Mouse (Mus musculus) thymus, postnatal 14 days (tissue): ENCODE results near the gene Actn4.

Source experiments
- DNase-seq: peaks from one replicate; pipeline ENCODE4 v3.0.0; 2021

Actn4 gene

GRCm38 (mm10) chr7:28883039-28883438 lies 79.1 kb downstream of the Actn4 start:
- DNase-seq, result peak; percentile 51

DNA sequence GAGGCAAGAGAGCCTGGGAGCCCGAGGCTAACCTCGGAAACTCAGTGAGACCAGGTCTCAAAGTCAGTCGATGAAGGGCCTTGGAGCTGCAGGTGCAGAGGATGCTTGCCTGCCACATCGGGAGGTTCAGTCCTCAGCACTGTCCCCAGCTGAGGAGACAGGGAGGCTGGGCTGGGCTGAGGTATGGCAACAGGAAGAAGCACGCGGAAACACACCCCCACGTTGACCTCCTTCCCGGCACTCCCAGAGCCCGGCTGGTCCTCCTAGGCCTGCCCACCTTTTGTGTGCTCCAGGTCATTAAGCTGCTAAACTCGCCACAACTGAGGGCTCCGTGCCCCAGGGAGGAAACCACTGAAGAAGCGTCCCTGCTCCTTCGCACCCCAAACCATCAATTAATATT lies 80.9 kb downstream of the Actn4 start, which contains the start of gene Capn12:
Gene Capn12 (plus strand): TSS at position 224 of the 400 bp plus-strand sequence.
- peak; percentile 61 for DNase-seq

- no peak for DNase-seq
Observed at GRCm38 (mm10) chr7:28880554-28880953, 81.6 kb downstream of the Actn4 start.

DNA sequence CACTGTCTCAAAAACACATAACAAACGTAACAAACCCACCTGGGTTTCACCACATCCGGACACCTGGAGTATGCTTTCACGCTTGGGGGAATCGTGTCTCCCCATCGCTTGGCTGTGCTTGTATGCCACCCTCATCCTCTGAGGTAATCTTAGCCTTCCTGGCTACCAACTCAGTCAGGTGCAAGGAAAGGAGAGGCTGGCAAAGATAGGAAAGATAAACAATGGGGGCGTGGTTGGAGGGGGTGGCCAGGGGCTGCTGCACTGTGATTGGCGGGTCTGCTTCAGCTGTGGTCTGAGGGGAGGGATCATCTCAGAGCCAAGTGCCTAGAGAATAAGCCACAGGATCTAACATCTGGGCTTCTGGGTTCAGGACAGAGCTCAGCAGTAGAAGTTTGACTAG lies 82.5 kb downstream of the Actn4 start:
- peak; percentile 61 for DNase-seq

- DNase-seq, result no peak
Observed at GRCm38 (mm10) chr7:28877856-28878255, 84.3 kb downstream of the Actn4 start.

- no peak for DNase-seq
Observed at GRCm38 (mm10) chr7:28877155-28877554, 85.0 kb downstream of the Actn4 start.

GRCm38 (mm10) chr7:28876099-28876498 lies 86.0 kb downstream of the Actn4 start:
- no peak for DNase-seq

DNA sequence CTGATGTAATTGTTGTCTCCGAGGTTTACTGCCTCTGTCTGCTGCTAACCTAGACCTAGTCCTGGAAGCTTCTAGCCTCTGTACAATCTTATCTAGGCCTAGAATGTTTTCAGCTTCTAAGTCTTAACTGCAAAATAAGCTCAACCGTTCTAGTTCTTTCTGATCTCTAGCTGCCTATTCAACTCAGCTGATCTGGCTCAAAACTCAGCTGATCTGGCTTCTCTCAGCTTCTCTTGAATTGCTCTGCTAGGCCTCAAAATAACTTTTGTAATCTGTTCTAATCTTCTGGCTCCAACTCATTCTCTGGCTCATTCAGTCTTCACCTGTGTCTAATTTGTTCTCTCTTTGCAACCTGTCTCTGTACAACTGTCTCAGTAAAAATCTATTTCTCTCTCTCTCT lies 87.6 kb downstream of the Actn4 start:
- no peak for DNase-seq

DNA sequence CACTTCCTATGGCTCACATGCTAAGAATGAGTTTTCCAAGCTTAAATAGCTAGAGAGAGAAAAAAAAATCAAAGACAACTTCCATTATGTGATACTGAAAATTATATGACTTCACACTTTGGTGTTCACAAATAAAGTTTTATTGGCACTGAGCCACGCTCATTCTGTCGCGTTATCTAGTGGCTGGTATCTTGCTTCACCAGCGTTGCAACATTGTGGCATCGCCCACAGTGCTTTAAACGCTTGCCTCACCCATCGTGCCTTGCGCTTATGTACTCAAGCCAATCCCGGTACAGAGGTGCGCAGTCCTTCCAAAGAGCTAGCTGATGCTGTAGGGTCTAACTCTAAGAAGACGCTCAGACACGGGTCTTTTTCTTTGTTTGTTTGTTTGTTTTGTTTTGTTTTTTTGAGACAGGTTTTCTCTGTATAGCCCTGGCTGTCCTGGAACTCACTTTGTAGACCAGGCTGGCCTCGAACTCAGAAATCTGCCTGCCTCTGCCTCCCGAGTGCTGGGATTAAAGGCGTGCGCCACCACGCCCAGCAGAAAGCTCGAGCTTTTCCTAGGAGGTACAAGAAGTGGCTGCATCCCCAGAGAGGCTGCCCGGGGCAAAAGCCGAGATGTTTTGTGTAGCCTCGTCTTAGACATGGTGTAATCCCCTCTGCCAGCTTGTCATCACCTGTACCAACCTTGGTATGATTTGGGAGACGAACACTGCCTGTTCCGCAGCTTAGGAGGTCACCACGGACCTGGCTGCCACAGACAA lies 91.1 kb downstream of the Actn4 start:
- no peak for DNase-seq

DNA sequence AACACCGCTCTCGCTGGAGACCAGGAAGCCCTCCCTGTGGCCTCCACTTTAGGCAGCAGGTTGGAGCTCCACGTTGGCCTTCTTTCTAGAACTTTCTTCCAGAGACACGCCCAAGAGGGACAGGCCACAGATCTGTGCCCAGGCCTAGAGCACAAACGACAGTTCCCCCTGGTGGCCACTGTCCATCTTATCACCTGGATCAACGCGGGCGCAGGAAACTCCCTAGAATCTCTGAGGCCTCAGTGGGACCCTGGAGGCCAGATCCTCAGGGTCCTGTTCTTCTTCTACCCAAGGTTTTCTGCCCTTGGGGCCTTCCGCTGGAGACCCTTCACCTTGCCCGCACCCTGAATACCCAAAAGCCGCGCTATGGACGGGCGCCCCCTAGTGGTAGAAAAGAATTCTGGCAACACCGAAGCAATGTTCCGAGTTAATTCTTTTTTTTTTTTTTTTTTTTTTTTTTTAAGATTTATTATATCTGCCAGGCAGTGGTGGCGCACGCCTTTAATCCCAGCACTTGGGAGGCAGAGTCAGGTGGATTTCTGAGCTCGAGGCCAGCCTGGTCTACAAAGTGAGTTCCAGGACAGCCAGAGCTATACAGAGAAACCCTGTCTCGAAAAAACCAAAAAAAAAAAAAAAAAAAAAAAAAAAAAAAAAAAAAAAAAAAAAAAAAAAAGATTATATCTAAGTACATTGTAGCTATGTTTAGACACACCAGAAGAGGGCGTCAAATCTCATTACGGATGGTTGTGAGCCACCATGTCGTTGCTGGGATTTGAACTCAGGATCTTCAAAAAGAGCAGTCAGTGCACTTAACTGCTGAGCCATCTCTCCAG lies 94.4 kb downstream of the Actn4 start:
- peak; percentile 85 for DNase-seq

GRCm38 (mm10) chr7:28866769-28867507 lies 95.2 kb downstream of the Actn4 start:
- DNase-seq, result no peak

- peak; percentile 99 for DNase-seq
Observed at GRCm38 (mm10) chr7:28865481-28866300, 96.4 kb downstream of the Actn4 start.

DNA sequence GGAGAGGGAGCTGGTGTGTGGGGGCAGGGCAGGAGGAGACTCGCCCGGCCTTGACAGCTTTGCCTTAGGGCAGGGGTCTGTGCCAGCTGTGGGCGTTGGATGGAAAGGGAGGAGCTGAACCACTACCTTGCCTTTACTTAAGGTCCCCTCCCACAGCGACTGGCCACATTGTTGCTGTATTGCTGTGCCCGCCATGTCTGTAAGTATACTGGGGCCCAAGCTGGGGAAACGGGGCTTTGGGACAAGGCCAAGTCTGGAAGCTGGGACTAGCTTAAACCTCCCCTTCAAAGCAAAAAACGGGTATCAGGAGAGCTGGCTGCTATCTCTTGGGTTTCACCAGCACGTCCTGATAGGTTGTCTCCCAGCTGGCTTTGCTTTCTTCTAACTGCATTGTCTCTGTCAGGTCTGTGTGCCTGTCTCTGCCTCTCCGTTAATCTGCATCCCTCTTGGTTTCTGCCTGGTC lies 97.8 kb downstream of the Actn4 start:
- DNase-seq, result no peak

DNA sequence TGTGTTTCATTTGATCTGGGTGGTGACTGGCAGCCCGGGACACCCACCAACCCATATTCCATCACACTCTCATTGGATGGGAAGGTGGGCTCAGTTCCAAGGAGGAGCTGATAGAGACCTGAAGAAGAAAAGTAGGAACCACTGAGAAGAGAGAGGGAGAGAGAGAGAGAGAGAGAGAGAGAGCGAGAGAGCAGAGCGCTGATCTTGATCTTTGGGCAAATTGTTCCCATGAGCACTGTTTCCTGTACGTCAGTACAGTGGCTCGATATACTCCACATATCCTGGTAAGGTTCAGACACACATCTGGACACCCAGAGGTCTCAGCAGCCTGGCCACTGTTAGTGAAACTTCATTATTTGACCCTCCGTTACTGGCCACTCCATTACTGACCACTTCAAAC lies 98.6 kb downstream of the Actn4 start, which contains the start of gene Lgals7:
Gene Lgals7 (plus strand): TSS at position 314 of the 400 bp plus-strand sequence.
- no peak for DNase-seq

- no peak for DNase-seq
Observed at GRCm38 (mm10) chr7:28862817-28863499, 99.2 kb downstream of the Actn4 start.

GRCm38 (mm10) chr7:28860898-28861297 lies 101.2 kb downstream of the Actn4 start:
- no peak for DNase-seq

GRCm38 (mm10) chr7:28859953-28860352 lies 102.2 kb downstream of the Actn4 start:
- DNase-seq, result no peak

GRCm38 (mm10) chr7:28850642-28851041 lies 111.5 kb downstream of the Actn4 start:
- DNase-seq, result no peak

DNA sequence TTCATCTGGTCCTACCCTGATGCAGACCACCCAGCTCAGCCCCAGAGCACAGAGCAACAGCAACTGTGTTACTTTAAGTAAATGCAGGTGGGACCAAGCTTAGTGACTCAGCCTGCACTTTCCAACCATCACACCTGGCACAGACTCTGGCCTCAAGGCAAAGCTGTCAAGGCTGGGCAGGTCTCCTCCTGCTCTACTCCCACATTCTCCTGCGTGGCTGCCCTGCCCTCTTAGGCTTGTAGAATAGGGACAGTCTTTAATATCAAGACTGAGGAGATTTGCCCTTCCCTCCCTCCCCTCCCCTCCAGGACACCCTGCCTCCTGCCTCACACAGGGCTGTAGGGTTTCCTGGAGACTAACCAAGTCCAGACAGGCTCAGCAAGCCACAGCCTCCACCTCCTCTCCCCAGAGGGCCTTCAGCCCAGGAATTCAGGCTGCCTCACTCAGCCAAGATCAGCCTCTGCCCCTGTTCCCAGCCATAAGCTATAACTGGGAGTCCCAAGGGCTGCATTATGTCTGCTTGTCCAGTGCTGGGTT lies 112.4 kb downstream of the Actn4 start:
- no peak for DNase-seq

DNA sequence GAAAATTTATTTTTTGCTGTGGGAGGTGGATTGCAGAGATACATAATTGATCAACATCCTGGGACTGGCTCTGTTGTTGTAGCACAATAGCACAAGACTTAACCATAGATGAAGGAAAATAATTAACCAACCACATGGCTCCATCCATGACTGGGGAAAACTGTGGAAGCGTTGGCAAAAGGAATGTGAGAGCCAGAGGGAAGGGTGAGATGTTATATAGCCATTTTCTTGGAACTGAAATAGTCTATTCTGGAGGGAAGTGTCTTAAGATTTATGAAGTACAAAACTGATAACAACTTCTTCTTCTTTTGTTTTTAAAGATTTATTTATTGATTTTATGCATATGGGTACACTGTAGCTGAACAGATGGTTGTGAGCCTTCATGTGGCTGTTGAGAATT lies 114.9 kb downstream of the Actn4 start:
- no peak for DNase-seq
